Mouse (Mus musculus) urinary bladder, adult 18-20 months (tissue): ENCODE data around the gene Abr.
A peak's percentile ranks its signal among the peaks of the same experiment; 100 is the strongest.

Experiments used
- DNase-seq, 2 experiments: peaks; one replicate each; pipeline ENCODE4 v3.0.0; 2022; ENCODE audit warnings: low spot score in 2 of 2, mixed read lengths in 2 of 2

Abr gene

GRCm38 (mm10) chr11:76569436-76569835, 52.7 kb downstream of the Abr start:
- no peak for DNase-seq

DNA sequence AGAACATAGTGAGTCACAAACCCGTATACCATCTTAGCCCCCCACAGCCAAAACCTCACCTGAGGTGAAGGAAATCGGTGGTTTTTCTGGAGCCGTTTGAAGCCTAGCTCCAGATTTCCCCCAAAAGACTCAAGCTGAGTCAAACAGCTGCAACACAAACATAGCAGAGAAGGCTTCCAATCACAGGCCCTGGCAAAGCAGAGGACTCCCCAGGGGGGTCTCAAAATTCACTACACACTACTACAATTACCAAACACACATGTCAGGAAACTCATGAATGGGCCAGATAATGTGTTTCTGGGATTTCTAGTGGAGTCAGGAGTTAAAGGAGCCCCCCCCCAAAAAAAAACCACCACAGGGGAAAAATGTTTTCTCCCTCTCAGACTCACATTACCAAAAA, 56.0 kb downstream of the Abr start:
- DNase-seq: no peak

- no peak for DNase-seq
These were observed 59.5 kb downstream of the Abr start for GRCm38 (mm10) chr11:76562584-76562983.

DNA sequence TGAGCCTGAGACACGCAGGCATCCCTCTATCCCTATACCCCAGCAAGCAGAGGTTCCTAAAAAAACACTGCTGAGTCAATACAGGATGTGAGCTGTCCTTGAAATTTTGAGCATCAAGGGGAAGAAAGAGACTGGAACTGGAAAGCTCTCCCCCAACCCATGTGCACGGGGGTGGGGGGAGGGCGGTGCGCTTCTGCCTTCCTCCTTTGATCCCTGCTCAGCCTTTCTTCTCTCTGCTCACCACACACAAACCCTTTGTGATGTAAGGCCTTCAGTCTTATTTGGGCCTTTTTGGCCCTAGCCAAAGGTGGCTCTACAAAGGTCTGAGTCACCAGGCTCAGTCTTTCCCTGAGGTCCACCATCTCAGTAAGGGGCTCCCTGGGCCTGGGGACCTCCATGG, 59.9 kb downstream of the Abr start:
- DNase-seq: no peak

GRCm38 (mm10) chr11:76557837-76558236, 64.3 kb downstream of the Abr start:
- DNase-seq: no peak

- no peak for DNase-seq
These were observed 73.9 kb downstream of the Abr start for GRCm38 (mm10) chr11:76548153-76548721.

DNA sequence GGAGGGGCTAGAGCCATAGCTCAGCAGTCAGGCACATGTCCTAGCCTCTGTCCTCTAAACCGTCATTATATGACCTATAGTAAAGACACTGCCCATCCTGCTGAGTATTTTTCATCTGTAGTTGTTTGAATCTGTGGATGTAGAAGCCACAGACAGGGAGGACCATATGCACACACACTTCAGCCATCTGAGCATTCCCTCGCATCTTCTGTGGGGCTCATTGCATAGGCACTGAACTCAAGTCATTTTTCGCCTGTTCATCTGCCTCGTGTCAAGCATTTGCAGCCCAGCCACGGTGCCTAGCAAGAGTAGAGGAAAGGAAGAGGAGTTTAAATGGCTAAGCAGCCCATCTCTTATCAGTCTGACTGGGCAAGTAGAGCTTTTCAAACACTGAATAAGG, 74.7 kb downstream of the Abr start:
- no peak for DNase-seq

GRCm38 (mm10) chr11:76546431-76546830, 75.7 kb downstream of the Abr start:
- DNase-seq: no peak

DNA sequence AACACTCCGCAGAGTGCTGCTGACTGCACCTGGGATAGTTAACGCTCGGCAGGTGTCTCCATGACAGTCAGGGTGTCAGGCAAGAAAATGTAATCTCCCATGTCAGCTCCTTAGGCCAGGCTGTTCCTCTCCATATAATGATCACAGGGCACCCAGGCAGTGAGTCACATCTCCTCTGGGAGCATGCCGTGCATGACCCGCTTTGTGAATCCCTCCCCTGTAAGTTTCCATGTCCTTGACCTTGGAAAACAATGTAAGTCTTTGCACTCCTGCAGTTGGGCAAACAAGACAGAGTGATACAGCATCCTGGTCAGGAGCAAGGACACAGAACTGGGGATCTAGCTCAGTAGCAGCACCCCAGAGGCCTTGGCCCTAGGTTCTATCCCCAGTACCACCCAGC, 78.8 kb downstream of the Abr start:
- DNase-seq: no peak

- peak; percentile 37 to 63 for DNase-seq
These were observed 81.1 kb downstream of the Abr start for GRCm38 (mm10) chr11:76540973-76541372.

DNA sequence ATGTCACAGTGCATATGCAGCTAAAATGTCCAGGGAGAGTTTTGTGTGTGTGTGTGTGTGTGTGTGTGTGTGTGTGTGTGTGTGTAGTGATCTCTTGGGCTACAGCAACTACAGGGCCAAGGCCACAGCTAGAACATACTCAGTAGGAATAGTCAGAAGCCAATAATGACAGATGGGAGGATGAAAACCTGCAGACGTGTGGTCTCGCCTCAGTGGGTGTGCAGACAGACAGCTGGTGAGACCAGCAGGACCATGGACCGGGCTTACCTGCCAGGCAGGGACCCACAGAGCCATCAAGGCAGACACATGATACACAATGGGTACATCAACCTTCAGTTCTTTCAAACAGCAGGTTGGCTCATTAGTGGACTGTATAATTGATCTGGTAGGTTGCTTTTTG, 84.7 kb downstream of the Abr start:
- no peak for DNase-seq

DNA sequence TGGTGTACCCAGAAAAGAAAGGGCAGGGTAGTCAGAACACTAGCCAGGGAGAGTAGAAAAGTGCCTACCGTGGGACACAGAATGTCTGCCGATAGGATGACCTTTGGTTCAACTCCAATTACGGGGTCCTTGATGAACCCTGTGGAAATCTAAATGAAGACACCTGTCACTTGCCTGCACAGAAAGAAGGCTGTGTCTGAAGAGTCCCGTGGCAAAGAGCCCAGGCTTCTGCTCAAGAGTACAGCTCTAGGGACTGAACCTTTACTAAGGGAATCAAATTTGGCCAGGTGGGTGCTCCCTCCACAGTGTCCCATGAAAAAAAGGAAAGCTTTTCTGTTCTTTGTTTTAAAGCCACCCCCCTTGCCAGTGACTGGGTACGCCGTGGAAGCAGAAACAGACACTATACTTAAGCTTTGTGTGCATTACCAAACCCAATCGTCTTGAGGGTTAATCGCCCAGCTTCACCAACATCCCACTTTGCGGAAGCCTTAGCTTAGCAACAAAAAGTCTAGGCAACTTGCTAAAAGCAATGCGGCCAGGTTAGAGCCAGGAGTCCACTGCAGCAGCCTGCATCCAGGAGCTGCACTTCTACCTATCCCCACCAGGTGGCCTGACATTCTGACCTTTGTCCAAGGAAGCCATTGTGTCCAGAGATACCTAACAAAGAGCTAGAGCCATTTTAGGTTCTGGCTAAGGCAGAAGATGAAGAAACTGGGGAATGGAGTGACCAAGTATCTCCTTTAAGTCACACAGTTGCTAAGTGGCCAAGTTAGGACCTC, 85.3 kb downstream of the Abr start:
- no peak for DNase-seq

- no peak for DNase-seq
These were observed 90.1 kb downstream of the Abr start for GRCm38 (mm10) chr11:76532001-76532400.

GRCm38 (mm10) chr11:76530966-76531678, 91.0 kb downstream of the Abr start:
- no peak for DNase-seq

GRCm38 (mm10) chr11:76530168-76530935, 91.8 kb downstream of the Abr start:
- DNase-seq: no peak

GRCm38 (mm10) chr11:76529352-76530141, 92.6 kb downstream of the Abr start:
- no peak for DNase-seq

GRCm38 (mm10) chr11:76525646-76526351, 96.3 kb downstream of the Abr start:
- DNase-seq: no peak

DNA sequence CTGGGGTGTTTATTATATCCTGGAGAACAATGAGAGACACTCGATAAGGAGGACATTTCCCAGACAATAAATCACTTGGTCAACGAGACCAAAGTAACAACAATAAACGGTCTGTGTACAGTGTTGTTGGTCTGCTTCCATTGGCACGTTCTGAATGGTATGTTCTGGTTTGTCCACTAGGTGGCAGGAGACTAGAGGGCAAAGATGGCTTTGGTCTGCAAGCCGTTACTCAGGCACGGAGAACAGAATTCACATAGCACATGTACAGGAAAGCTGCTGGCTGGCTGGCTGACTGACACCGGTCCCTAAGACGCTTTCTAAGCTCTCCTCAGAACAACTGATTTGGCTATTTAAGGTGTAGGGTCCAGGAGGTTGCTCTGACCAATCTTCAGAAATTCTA, 97.2 kb downstream of the Abr start:
- DNase-seq: peak in 1 of 2 experiments; percentile 29

DNA sequence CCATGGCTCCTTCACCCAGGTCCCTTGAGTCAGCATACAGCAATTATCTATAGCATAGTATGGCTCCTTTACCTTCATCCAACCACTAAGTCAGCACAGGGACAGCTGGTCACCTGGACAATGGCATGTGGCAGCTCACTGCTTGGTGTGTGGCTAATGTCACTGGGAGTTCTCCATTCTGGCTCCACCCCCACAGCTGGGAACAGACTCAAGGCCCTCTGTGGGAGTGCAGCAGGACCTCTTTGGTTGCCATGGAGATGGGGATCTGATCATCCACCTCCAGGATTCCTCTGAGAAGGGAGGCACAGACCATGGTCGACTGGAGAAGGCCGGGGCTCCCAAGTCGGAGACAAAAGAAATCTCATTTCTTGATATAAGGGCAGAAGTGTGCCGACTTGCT, 98.8 kb downstream of the Abr start:
- DNase-seq: no peak

- no peak for DNase-seq
These were observed 101.2 kb downstream of the Abr start for GRCm38 (mm10) chr11:76520889-76521288.

GRCm38 (mm10) chr11:76518613-76519012, 103.5 kb downstream of the Abr start:
- DNase-seq: no peak
